Mouse (Mus musculus): ENCODE measurements around the gene Car7.

DNA sequence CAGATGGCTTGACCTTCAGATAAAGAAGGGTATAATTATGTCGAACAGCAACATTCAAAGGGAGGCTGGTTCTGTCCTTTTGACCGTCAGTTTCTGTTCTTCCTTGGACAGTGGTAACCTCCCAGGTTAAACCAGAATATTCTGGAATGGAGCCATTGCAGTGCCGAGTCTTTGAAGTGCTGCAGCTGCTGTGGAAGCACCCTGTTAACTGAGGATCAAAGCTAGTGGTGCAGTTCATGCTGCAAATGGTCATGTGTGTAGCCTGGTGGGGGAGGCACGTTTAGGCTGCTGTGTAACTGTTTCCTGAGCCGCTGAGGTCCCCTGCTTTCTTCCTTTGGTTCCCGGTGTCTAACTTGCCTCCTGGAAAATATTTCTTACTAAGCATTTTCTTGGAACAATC is 64.0 kb downstream of the Car7 start:
- no peak for TF ChIP-seq CTCF (conservative IDR thresholded peaks at IDR 0.05 in 1 of 2, IDR thresholded peaks at IDR 0.05 in 1 of 2; ENCODE audit: low read depth in 2 of 2, low read length in 2 of 2)
- no peak for TF ChIP-seq BHLHE40 (IDR thresholded peaks at IDR 0.05; ENCODE audit: low read depth, low read length)
- TF ChIP-seq RAD21 (IDR thresholded peaks at IDR 0.05; ENCODE audit: low read depth, low read length) = no peak
- TF ChIP-seq E2F4 (IDR thresholded peaks at IDR 0.05; ENCODE audit: insufficient replicate concordance, low read depth, low read length) = no peak
- TF ChIP-seq ZNF384 (IDR thresholded peaks at IDR 0.05; ENCODE audit: low read depth, low read length) = no peak
